Mouse (Mus musculus) ES-CJ7 (cell line): ENCODE measurements at regions not wholly inside any gene's neighbourhood (a gene's known extent, or its start where the extent isn't known, plus 50 kb on each side); places are given as distances from the start of the nearest gene placed in this dataset.

Experiments used
- DNase-seq: peaks from one replicate; pipeline ENCODE4 v3.0.0; 2011; ENCODE audit warnings: low read depth, low spot score

GRCm38 (mm10) chr11:64230071-64230470 lies 150.8 kb upstream of the Cox10 start:
- DNase-seq, result no peak

DNA sequence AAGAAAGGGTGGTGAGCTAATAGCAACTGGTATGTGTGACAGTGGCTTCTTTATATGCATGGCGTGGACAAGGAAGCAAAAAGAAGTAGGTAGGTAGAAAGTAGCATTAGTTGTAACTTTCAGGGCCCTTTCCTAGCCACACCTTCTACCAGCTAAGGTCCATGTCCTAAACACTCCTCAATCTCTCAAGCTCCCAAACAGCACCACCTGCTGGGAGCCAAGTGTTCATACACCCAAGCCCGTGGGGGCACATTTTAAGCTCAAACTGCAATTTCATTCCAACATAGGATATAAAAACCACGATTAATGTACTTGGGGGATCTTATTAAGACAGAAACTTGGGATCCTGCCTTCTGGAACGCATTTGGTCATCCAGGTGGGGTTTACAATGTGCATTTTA lies 141.6 kb upstream of the Cox10 start:
- DNase-seq, result peak; percentile 29

DNA sequence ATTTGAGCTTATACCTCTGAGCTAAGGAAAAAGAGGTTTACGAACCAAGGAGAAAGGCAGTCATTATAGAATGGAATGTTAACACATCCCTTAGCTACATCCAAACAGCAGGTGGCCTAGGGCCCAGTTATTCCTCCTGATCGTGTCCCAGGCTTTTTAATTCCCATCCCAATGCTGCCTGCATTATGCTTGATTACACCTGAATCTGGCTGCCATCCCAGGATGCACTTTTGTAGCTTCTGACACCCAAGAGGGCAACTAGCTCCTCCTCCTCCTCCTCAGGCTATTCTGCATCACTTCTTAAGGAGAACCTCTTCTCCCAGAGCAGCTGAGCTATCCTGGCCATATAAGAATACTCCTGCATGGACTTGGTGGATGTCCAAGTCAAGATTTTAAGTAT lies 137.9 kb upstream of the Cox10 start:
- DNase-seq, result no peak

- DNase-seq, result no peak
Measured at GRCm38 (mm10) chr11:64210916-64211315, 131.6 kb upstream of the Cox10 start.

- no peak for DNase-seq
Measured at GRCm38 (mm10) chr11:64208306-64208705, 129.0 kb upstream of the Cox10 start.

GRCm38 (mm10) chr11:64207358-64207864 lies 128.1 kb upstream of the Cox10 start:
- no peak for DNase-seq

DNA sequence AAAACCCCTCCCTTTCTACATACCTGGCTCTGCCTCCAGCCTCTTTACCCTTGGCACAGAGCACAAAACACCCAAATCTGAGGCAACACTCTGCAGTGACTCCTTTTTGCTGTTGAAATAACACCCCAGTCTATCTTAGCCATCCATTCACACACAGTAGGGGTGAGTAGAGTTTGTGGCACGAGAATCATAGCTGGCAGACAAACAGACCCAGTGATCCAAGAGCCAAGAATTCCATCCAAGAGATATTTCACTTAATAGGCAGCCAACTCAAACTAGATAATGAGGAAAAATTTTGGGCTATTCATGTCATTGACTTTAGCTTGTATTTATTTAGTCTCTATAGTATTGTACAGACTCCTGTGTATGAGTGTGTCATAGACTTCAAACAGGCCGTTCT lies 126.9 kb upstream of the Cox10 start:
- DNase-seq, result no peak

- DNase-seq, result no peak
Measured at GRCm38 (mm10) chr11:64205069-64205468, 125.8 kb upstream of the Cox10 start.

DNA sequence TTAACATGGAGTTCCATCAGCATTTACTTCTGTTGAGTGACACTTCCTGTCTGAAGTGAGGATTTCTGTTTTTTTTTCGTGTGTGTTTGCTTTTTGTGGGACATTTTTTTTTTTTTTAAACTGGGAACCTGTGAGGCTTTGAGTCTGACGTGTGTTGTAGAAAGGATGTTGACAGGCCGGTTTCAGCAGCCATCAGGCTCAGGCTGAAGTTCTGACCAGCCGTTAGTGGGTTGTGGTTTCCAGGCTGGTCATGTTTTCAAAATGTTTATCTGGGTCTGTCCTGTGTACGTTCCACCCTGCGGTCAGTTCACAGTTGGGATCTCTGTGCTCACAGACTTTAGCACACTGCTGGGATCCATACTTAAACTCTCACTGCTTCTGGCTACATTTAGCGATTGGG lies 125.0 kb upstream of the Cox10 start:
- no peak for DNase-seq

DNA sequence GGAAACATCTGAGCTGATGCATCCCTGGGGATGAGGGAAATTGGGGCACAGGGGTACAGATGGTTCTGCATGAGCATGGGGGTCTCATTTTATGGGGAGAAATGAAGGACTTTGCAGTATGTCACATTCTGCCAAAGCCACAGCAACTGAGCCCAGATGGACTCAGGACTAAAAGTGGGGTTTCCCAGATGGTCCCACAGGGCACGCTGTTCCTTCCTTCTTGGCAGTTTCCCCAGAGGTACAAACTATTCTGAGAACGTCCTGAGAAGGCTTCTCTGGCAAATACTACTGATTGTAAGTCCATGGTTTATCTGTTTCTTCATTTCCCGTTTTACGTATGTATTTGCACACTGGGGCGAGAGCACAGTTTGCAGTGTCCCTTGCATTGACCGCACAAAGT lies 121.6 kb upstream of the Cox10 start:
- DNase-seq, result no peak

GRCm38 (mm10) chr11:64195272-64195671 lies 116.0 kb upstream of the Cox10 start:
- no peak for DNase-seq

- no peak for DNase-seq
Measured at GRCm38 (mm10) chr11:64188701-64189100, 109.4 kb upstream of the Cox10 start.

DNA sequence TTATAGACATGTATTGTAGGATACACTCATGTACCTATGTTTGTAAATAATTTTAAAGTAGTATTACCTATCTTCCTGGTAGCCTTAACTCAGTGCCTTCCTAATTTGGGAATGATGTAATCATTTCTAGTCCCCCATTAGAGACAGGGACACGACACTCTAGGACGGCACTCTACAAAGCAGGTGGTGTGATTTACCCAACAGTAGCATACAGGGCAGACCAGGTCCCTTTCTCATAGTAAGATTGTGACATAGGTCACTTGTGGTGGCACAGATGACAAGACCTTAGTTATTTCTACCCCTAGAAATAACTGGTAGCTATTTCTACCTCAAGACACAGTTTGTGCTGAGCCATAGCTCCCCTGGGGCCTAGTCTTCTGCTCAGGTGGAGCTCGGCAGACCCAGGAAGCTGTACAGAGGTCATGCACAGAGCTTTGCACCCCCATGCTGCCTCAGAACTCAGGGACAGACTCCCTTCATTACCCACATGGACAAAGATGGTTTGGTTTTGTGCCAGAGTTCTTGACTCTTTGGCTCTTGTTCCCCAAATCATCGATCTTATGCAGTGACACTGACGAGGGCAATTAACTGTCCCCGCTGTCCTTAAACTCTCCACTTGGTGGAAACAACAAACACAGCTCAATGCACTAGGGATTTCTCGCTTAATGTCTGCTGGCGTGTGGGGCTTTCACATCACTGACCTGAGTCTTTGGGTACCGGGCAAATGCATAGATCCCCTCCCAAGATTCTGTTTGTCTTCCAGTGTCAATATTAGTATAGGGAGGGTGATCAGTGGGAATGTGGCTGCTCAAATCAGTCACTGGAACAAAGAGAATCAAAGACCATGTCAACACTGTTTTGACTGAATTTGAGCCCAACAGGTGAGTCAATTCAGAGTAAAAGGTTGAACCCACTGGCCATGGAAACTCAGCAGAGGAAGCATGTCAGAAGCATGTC lies 108.5 kb upstream of the Cox10 start:
- DNase-seq, result no peak

DNA sequence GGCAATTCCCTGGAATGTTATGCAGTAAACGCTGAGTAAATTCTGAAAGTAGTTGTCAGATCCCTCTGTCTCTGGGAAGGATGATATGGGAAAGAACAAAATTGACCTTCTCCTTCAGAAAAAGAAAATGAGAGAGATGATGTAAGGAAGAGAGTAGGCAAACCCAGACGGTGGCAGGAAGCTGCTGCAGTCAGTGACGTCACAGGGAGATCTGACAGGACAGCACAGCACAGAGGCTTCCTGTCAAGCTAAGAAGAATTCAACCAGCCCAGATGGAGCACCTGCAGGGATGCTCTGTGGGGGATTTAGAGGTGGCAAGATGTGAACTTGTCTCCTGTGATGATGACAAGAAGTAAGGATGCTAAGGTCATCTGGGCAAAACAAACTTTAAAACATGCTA lies 107.7 kb upstream of the Cox10 start:
- DNase-seq, result no peak

- no peak for DNase-seq
Measured at GRCm38 (mm10) chr11:64186590-64186989, 107.3 kb upstream of the Cox10 start.

- DNase-seq, result no peak
Measured at GRCm38 (mm10) chr11:64180036-64180435, 100.8 kb upstream of the Cox10 start.

- DNase-seq, result no peak
Measured at GRCm38 (mm10) chr11:64173421-64174062, 94.3 kb upstream of the Cox10 start.

GRCm38 (mm10) chr11:64172926-64173325 lies 93.7 kb upstream of the Cox10 start:
- DNase-seq, result no peak

DNA sequence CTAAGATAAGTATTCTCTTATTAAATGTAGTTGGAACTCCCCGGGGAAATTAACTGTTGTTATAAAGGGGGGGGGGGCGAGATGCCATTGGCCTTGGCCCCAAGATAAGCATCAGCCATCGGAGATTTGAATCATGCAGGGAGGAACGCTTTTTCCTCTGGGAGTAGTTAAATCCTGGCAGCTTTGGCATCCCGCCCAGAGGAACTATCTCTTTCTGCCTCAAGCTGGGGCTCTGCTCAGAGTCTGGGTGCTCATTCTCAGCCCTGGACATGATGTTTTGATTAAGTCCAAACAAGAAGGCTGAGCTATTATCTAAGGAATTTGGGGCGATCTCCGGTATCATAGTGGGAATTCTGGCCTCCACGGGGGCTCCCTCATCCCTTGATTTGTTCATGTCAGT lies 89.4 kb upstream of the Cox10 start:
- DNase-seq, result no peak

GRCm38 (mm10) chr11:64164796-64165195 lies 85.5 kb upstream of the Cox10 start:
- DNase-seq, result peak; percentile 20

- no peak for DNase-seq
Measured at GRCm38 (mm10) chr11:64158281-64158680, 79.0 kb upstream of the Cox10 start.

DNA sequence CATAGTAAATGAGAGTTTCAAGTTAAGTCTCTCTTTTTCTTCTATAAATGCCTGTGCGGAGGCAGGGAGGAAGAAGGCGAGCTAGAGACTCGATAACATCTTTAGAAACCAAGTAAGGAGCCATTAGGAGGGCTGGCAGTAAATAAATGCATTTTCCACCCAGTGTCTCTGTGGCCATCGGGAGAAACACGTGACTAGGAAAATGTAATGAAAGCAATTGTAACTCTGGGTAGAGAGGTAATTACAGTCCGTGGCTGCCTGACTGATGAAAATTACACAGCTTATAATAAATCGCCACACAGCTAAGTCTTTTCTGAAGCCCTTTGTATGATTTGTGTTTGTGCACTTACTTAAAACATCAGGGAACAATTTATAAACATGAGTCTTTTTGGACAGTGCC lies 77.4 kb upstream of the Cox10 start:
- DNase-seq, result no peak

GRCm38 (mm10) chr11:64139483-64139882 lies 60.2 kb upstream of the Cox10 start:
- no peak for DNase-seq
